Mouse (Mus musculus): ENCODE measurements around the gene Carmil2. TPM values are rescaled to one million over a fixed set of nuclear protein-coding genes. Genes with fewer than 3 reads are reported as not detected.

Carmil2 gene
- total RNA-seq (2014; fragmentation: Nextera tagmentation) (2.4 TPM in 1 of 2 replicates, not detected in the other), total RNA-seq (2017) (0.22 and 0.35 TPM in 2 replicates), polyA plus RNA-seq (2012) (0.59 and 0.89 TPM in 2 replicates)

DNA sequence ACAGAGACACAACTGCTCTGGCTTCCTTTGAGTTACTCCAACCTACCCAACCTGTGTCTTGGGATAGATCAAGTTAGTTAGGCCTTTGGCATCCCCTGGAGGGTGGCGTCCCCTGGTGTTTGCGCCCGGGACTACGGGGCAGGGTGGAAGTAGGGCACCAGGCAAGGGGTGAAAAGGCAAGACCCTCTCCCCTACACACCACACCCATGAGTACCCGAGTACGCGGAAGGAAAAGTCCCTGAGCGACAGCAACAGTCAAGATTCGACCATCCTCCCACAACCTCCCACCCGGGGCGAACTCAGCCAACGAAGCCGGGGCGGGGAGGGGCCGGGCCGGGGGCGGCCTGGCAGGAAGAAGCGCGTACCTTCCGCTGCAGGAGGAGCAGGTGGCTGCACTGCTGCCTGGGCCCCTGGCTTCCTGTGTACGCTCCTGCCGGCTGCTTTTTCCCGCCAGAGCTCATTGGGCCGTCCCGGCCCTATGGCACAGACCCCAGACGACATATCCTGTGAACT lies at the start of gene Carmil2:
Carmil2 (plus strand) TSS at position 479 of the 513 bp plus-strand sequence.
- no peaks in the 10 kb centered on the region for H3K9me3 ChIP-seq (replicated peaks)
- DNase-seq (ENCODE audit: low spot score) (peak; percentile 44), ATAC-seq (ENCODE audit: extremely low read depth, insufficient number of reproducible peaks, low FRiP score, poor library complexity, severe bottlenecking) (no peak)
- peaks cover 7% of the 10 kb centered on the region for H3K4me1 ChIP-seq (ENCODE audit: insufficient read depth, low read depth, low read length)
- H3K36me3 ChIP-seq (replicated peaks): peaks cover 54% of the 10 kb centered on the region
- no peak within 1 kb of the TSS for H3K4me3 ChIP-seq (ENCODE audit: low read depth, low read length)
- H3K27me3 ChIP-seq (ENCODE audit: insufficient read depth, low read length): peaks cover 19% of the 10 kb centered on the region; the same call in 1 of the 2 replicates
- TF ChIP-seq CTCF (IDR thresholded peaks at IDR 0.05; ENCODE audit: low read depth, low read length): peak; percentile 75
- TF ChIP-seq GATA1 (IDR thresholded peaks at IDR 0.05; ENCODE audit: borderline replicate concordance, low read length): no peak

DNA sequence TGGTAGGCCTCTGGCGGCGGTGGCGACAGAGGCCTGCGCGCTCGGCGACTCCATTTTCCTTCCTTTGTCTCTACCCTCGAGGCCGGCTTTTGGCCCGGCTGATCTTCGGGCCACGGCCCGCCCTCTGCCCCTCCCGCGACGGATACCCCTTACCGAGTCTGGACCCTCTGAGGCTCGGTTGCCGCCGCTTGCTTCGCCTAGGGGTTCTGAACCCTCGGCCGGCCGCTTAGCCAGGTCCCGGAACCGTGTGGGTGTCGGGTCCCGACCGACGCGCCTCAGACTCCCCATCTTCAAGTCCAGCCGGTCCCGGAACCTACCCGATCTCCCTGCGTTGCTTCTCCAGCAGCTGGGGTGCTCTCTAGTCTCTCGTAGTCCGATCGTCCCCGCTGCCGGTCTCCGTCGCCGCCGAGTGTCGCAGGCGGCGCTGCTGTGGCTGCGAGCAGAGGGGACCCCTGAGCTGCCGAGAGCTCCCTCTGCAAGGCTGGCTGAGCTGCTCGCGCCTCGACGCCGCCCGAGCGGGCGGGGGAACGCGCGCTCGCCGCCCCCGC lies 49.0 kb upstream of the Carmil2 start, which contains the start of gene Agrp:
Agrp (minus strand) TSS at position 431 of the 548 bp plus-strand sequence.
- Histone ChIP-seq H3K4me3 (ENCODE audit: low read depth, low read length) (peak within 1 kb of the TSS; percentile 90), H3K36me3 (replicated peaks) (peaks cover 29% of the 10 kb centered on the region), H3K9me3 (replicated peaks) (no peaks in the 10 kb centered on the region), H3K4me1 (ENCODE audit: insufficient read depth, low read depth, low read length) (peaks cover 44% of the 10 kb centered on the region), H3K27me3 (ENCODE audit: insufficient read depth, low read length) (no peaks in the 10 kb centered on the region)
- TF ChIP-seq GATA2 (IDR thresholded peaks at IDR 0.05; ENCODE audit: borderline replicate concordance, low read depth, low read length): no peak
- no peak for TF ChIP-seq CTCF (IDR thresholded peaks at IDR 0.05; ENCODE audit: low read depth, low read length)
- no peak for TF ChIP-seq GATA1 (IDR thresholded peaks at IDR 0.05; ENCODE audit: borderline replicate concordance, low read length)
- TF ChIP-seq TAL1 (conservative IDR thresholded peaks at IDR 0.05; ENCODE audit: low read depth, low read length): no peak
- no peak for TF ChIP-seq POLR2AphosphoS5 (IDR thresholded peaks at IDR 0.05; ENCODE audit: insufficient replicate concordance, low read depth, low read length)
- ATAC-seq (ENCODE audit: extremely low read depth, insufficient number of reproducible peaks, low FRiP score, poor library complexity, severe bottlenecking) (0 out of 2 replicates have a peak, but pooled peaks have one; percentile 6), DNase-seq (ENCODE audit: low spot score) (peak; percentile 67)

GRCm38 (mm10) chr8:105637601-105638041 lies 48.5 kb upstream of the Carmil2 start:
- DNase-seq (ENCODE audit: low spot score): no peak
- TF ChIP-seq POLR2AphosphoS5 (IDR thresholded peaks at IDR 0.05; ENCODE audit: insufficient replicate concordance, low read depth, low read length): no peak
- TF ChIP-seq TAL1 (conservative IDR thresholded peaks at IDR 0.05; ENCODE audit: low read depth, low read length): no peak
- no peak for TF ChIP-seq GATA1 (IDR thresholded peaks at IDR 0.05; ENCODE audit: borderline replicate concordance, low read length)
- no peak for TF ChIP-seq GATA2 (IDR thresholded peaks at IDR 0.05; ENCODE audit: borderline replicate concordance, low read depth, low read length)
- no peak for TF ChIP-seq CTCF (IDR thresholded peaks at IDR 0.05; ENCODE audit: low read depth, low read length)
- peaks cover 27% of the 10 kb centered on the region for H3K36me3 ChIP-seq (replicated peaks)
- no peaks in the 10 kb centered on the region for H3K27me3 ChIP-seq (ENCODE audit: insufficient read depth, low read length)
- H3K4me3 ChIP-seq (ENCODE audit: low read depth, low read length): peak overlapping the region; percentile 90
- no peaks in the 10 kb centered on the region for H3K9me3 ChIP-seq (replicated peaks)
- no peak; the same call in 1 of the 2 replicates for ATAC-seq (ENCODE audit: extremely low read depth, insufficient number of reproducible peaks, low FRiP score, poor library complexity, severe bottlenecking)
- peaks cover 47% of the 10 kb centered on the region for H3K4me1 ChIP-seq (ENCODE audit: insufficient read depth, low read depth, low read length)

DNA sequence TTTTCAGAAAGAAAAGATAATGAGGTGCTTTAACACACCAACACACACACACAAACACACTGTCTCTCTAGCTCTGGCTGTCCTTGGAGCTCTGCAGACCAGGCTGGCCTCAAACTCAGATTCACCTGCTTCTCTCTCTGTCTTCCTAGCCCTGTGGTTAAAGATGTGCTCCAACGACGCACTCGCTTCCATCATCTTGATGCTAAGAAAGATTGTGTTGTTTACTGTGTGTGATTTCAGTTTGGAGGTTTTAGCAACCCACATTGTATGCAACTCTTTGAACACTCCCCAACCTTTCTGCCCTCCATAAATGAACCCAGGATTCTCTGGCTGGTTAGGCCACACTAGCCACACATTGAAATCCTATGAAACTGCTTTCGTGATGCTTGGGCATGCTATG lies 47.6 kb upstream of the Carmil2 start:
- no peak for ATAC-seq (ENCODE audit: extremely low read depth, insufficient number of reproducible peaks, low FRiP score, poor library complexity, severe bottlenecking)

GRCm38 (mm10) chr8:105639835-105640234 lies 46.2 kb upstream of the Carmil2 start:
- ATAC-seq (ENCODE audit: extremely low read depth, insufficient number of reproducible peaks, low FRiP score, poor library complexity, severe bottlenecking) (no peak), DNase-seq (ENCODE audit: low spot score) (no peak)
- Histone ChIP-seq H3K9me3 (replicated peaks) (no peaks in the 10 kb centered on the region), H3K27me3 (ENCODE audit: insufficient read depth, low read length) (no peaks in the 10 kb centered on the region), H3K4me1 (ENCODE audit: insufficient read depth, low read depth, low read length) (peaks cover 39% of the 10 kb centered on the region), H3K4me3 (ENCODE audit: low read depth, low read length) (no peak overlapping the region), H3K36me3 (replicated peaks) (peaks cover 32% of the 10 kb centered on the region)
- no peak for TF ChIP-seq GATA2 (IDR thresholded peaks at IDR 0.05; ENCODE audit: borderline replicate concordance, low read depth, low read length)
- no peak for TF ChIP-seq POLR2AphosphoS5 (IDR thresholded peaks at IDR 0.05; ENCODE audit: insufficient replicate concordance, low read depth, low read length)
- TF ChIP-seq CTCF (IDR thresholded peaks at IDR 0.05; ENCODE audit: low read depth, low read length): no peak
- no peak for TF ChIP-seq GATA1 (IDR thresholded peaks at IDR 0.05; ENCODE audit: borderline replicate concordance, low read length)
- TF ChIP-seq TAL1 (conservative IDR thresholded peaks at IDR 0.05; ENCODE audit: low read depth, low read length): no peak

More for the DNA sequence above, 47.6 kb upstream of the Carmil2 start:
- TF ChIP-seq GATA2 (IDR thresholded peaks at IDR 0.05; ENCODE audit: borderline replicate concordance, low read depth, low read length): no peak
- TF ChIP-seq POLR2AphosphoS5 (IDR thresholded peaks at IDR 0.05; ENCODE audit: insufficient replicate concordance, low read depth, low read length): no peak
- TF ChIP-seq TAL1 (conservative IDR thresholded peaks at IDR 0.05; ENCODE audit: low read depth, low read length): no peak
- no peak for TF ChIP-seq GATA1 (IDR thresholded peaks at IDR 0.05; ENCODE audit: borderline replicate concordance, low read length)
- TF ChIP-seq CTCF (IDR thresholded peaks at IDR 0.05; ENCODE audit: low read depth, low read length): no peak
- H3K36me3 ChIP-seq (replicated peaks): peaks cover 29% of the 10 kb centered on the region
- no peaks in the 10 kb centered on the region for H3K9me3 ChIP-seq (replicated peaks)
- H3K4me3 ChIP-seq (ENCODE audit: low read depth, low read length): peak overlapping the region; percentile 90; the same call in 1 of the 2 replicates
- H3K4me1 ChIP-seq (ENCODE audit: insufficient read depth, low read depth, low read length): peaks cover 44% of the 10 kb centered on the region
- no peaks in the 10 kb centered on the region for H3K27me3 ChIP-seq (ENCODE audit: insufficient read depth, low read length)
- DNase-seq (ENCODE audit: low spot score): no peak

GRCm38 (mm10) chr8:105640511-105640910 lies 45.6 kb upstream of the Carmil2 start:
- no peaks in the 10 kb centered on the region for H3K27me3 ChIP-seq (ENCODE audit: insufficient read depth, low read length)
- H3K9me3 ChIP-seq (replicated peaks): no peaks in the 10 kb centered on the region
- H3K4me1 ChIP-seq (ENCODE audit: insufficient read depth, low read depth, low read length): peaks cover 32% of the 10 kb centered on the region
- DNase-seq (ENCODE audit: low spot score) (no peak), ATAC-seq (ENCODE audit: extremely low read depth, insufficient number of reproducible peaks, low FRiP score, poor library complexity, severe bottlenecking) (no peak)
- H3K36me3 ChIP-seq (replicated peaks): peaks cover 37% of the 10 kb centered on the region
- TF ChIP-seq CTCF (IDR thresholded peaks at IDR 0.05; ENCODE audit: low read depth, low read length): no peak
- no peak for TF ChIP-seq GATA2 (IDR thresholded peaks at IDR 0.05; ENCODE audit: borderline replicate concordance, low read depth, low read length)
- no peak overlapping the region for H3K4me3 ChIP-seq (ENCODE audit: low read depth, low read length)

Data from G1E (cell line).